Mouse (Mus musculus): ENCODE data around the gene Shisa8. TPM values are rescaled to one million over a fixed set of nuclear protein-coding genes. Genes with fewer than 3 reads are reported as not detected.
A peak's percentile ranks its signal among the peaks of the same experiment; 100 is the strongest.

The Shisa8 gene
- polyA plus RNA-seq, 1 experiment from 2014 or later = 0.10 TPM

- no peak overlapping the region for H3K4me2 ChIP-seq
- no peaks in the 10 kb centered on the region for H3K27me3 ChIP-seq
- peaks cover 99% of the 10 kb centered on the region for H3K36me3 ChIP-seq
- WGBS = 87% methylated on average over 4 of the region's 4 CpGs
- no peak for ATAC-seq (ENCODE audit: insufficient number of reproducible peaks, insufficient read depth, low FRiP score, low TSS enrichment, low read depth)
- H3K4me3 ChIP-seq (replicated peaks) = no peak overlapping the region
- H3K9me3 ChIP-seq = peaks cover 8% of the 10 kb centered on the region
- H3K4me1 ChIP-seq (replicated peaks) = no peaks in the 10 kb centered on the region
- H3K9ac ChIP-seq (replicated peaks) = no peak overlapping the region
- H3K27ac ChIP-seq = no peak overlapping the region
These were observed 25.2 kb downstream of the Shisa8 start for GRCm38 (mm10) chr15:82187401-82187800.

GRCm38 (mm10) chr15:82186931-82187330 is 25.7 kb downstream of the Shisa8 start:
- peaks cover 99% of the 10 kb centered on the region for H3K36me3 ChIP-seq
- no peak overlapping the region for H3K9ac ChIP-seq (replicated peaks)
- WGBS = 93% methylated on average over 5 of the region's 5 CpGs
- H3K27me3 ChIP-seq = no peaks in the 10 kb centered on the region
- no peak for ATAC-seq (ENCODE audit: insufficient number of reproducible peaks, insufficient read depth, low FRiP score, low TSS enrichment, low read depth)
- no peaks in the 10 kb centered on the region for H3K4me1 ChIP-seq (replicated peaks)
- no peak overlapping the region for H3K27ac ChIP-seq
- no peak overlapping the region for H3K4me2 ChIP-seq
- H3K4me3 ChIP-seq (replicated peaks) = no peak overlapping the region
- peaks cover 13% of the 10 kb centered on the region for H3K9me3 ChIP-seq

GRCm38 (mm10) chr15:82186131-82186530 is 26.5 kb downstream of the Shisa8 start:
- Histone ChIP-seq H3K27me3 (no peaks in the 10 kb centered on the region), H3K9me3 (peaks cover 17% of the 10 kb centered on the region), H3K27ac (no peak overlapping the region), H3K9ac (replicated peaks) (no peak overlapping the region), H3K36me3 (peaks cover 99% of the 10 kb centered on the region), H3K4me3 (replicated peaks) (no peak overlapping the region), H3K4me1 (replicated peaks) (no peaks in the 10 kb centered on the region), H3K4me2 (no peak overlapping the region)
- no peak for ATAC-seq (ENCODE audit: insufficient number of reproducible peaks, insufficient read depth, low FRiP score, low TSS enrichment, low read depth)
- WGBS = 86% methylated on average over 14 of the region's 14 CpGs

- H3K9me3 ChIP-seq = peaks cover 17% of the 10 kb centered on the region
- no peak overlapping the region for H3K4me3 ChIP-seq (replicated peaks)
- no peaks in the 10 kb centered on the region for H3K27me3 ChIP-seq
- H3K4me2 ChIP-seq = no peak overlapping the region
- H3K4me1 ChIP-seq (replicated peaks) = no peaks in the 10 kb centered on the region
- no peak overlapping the region for H3K9ac ChIP-seq (replicated peaks)
- H3K36me3 ChIP-seq = peaks cover 99% of the 10 kb centered on the region
- no peak for ATAC-seq (ENCODE audit: insufficient number of reproducible peaks, insufficient read depth, low FRiP score, low TSS enrichment, low read depth)
- H3K27ac ChIP-seq = no peak overlapping the region
- 89% methylated on average over 14 of the region's 14 CpGs for WGBS
These were observed 27.4 kb downstream of the Shisa8 start for GRCm38 (mm10) chr15:82185062-82185783.

GRCm38 (mm10) chr15:82184656-82185055 is 28.0 kb downstream of the Shisa8 start:
- ATAC-seq (ENCODE audit: insufficient number of reproducible peaks, insufficient read depth, low FRiP score, low TSS enrichment, low read depth) = no peak

GRCm38 (mm10) chr15:82184183-82184582 is 28.4 kb downstream of the Shisa8 start:
- no peak for ATAC-seq (ENCODE audit: insufficient number of reproducible peaks, insufficient read depth, low FRiP score, low TSS enrichment, low read depth)
- no peaks in the 10 kb centered on the region for H3K27me3 ChIP-seq
- no peak overlapping the region for H3K9ac ChIP-seq (replicated peaks)
- H3K4me2 ChIP-seq = no peak overlapping the region
- peaks cover 17% of the 10 kb centered on the region for H3K9me3 ChIP-seq
- no peak overlapping the region for H3K27ac ChIP-seq
- WGBS = 83% methylated on average over 7 of the region's 7 CpGs
- H3K4me1 ChIP-seq (replicated peaks) = no peaks in the 10 kb centered on the region
- H3K4me3 ChIP-seq (replicated peaks) = no peak overlapping the region
- H3K36me3 ChIP-seq = peaks cover 100% of the 10 kb centered on the region

More at GRCm38 (mm10) chr15:82184656-82185055, 28.0 kb downstream of the Shisa8 start:
- H3K27ac ChIP-seq = no peak overlapping the region
- peaks cover 17% of the 10 kb centered on the region for H3K9me3 ChIP-seq
- WGBS = 89% methylated on average over 10 of the region's 10 CpGs
- peaks cover 100% of the 10 kb centered on the region for H3K36me3 ChIP-seq
- no peaks in the 10 kb centered on the region for H3K4me1 ChIP-seq (replicated peaks)
- no peak overlapping the region for H3K4me3 ChIP-seq (replicated peaks)
- 0 out of 2 replicates have a peak overlapping the region, but pooled peaks have one; percentile 23 for H3K9ac ChIP-seq (replicated peaks)
- no peaks in the 10 kb centered on the region for H3K27me3 ChIP-seq
- no peak overlapping the region for H3K4me2 ChIP-seq

- H3K4me3 ChIP-seq (replicated peaks) = no peak overlapping the region
- H3K4me2 ChIP-seq = no peak overlapping the region
- peaks cover 100% of the 10 kb centered on the region for H3K36me3 ChIP-seq
- H3K27me3 ChIP-seq = no peaks in the 10 kb centered on the region
- 79% methylated on average over 10 of the region's 10 CpGs for WGBS
- H3K9me3 ChIP-seq = peaks cover 17% of the 10 kb centered on the region
- no peak for ATAC-seq (ENCODE audit: insufficient number of reproducible peaks, insufficient read depth, low FRiP score, low TSS enrichment, low read depth)
- no peak overlapping the region for H3K27ac ChIP-seq
- H3K9ac ChIP-seq (replicated peaks) = no peak overlapping the region
- H3K4me1 ChIP-seq (replicated peaks) = no peaks in the 10 kb centered on the region
These were observed 29.0 kb downstream of the Shisa8 start for GRCm38 (mm10) chr15:82183596-82183995.

GRCm38 (mm10) chr15:82182311-82182710 is 30.3 kb downstream of the Shisa8 start:
- Histone ChIP-seq H3K27ac (no peak overlapping the region), H3K9me3 (peaks cover 16% of the 10 kb centered on the region), H3K9ac (replicated peaks) (no peak overlapping the region), H3K4me2 (no peak overlapping the region), H3K4me3 (replicated peaks) (no peak overlapping the region), H3K27me3 (no peaks in the 10 kb centered on the region), H3K36me3 (peaks cover 100% of the 10 kb centered on the region), H3K4me1 (replicated peaks) (no peaks in the 10 kb centered on the region)
- ATAC-seq (ENCODE audit: insufficient number of reproducible peaks, insufficient read depth, low FRiP score, low TSS enrichment, low read depth) = no peak
- 100% methylated on average over 4 of the region's 4 CpGs for WGBS

- H3K27ac ChIP-seq = no peak overlapping the region
- H3K4me1 ChIP-seq (replicated peaks) = no peaks in the 10 kb centered on the region
- H3K9ac ChIP-seq (replicated peaks) = no peak overlapping the region
- no peak for ATAC-seq (ENCODE audit: insufficient number of reproducible peaks, insufficient read depth, low FRiP score, low TSS enrichment, low read depth)
- H3K4me3 ChIP-seq (replicated peaks) = no peak overlapping the region
- H3K9me3 ChIP-seq = peaks cover 9% of the 10 kb centered on the region
- no peak overlapping the region for H3K4me2 ChIP-seq
- H3K36me3 ChIP-seq = peaks cover 100% of the 10 kb centered on the region
- 98% methylated on average over 5 of the region's 5 CpGs for WGBS
- no peaks in the 10 kb centered on the region for H3K27me3 ChIP-seq
These were observed 31.5 kb downstream of the Shisa8 start for GRCm38 (mm10) chr15:82181131-82181530.

GRCm38 (mm10) chr15:82177743-82178290 is 34.8 kb downstream of the Shisa8 start:
- H3K4me1 ChIP-seq (replicated peaks) = no peaks in the 10 kb centered on the region
- no peak overlapping the region for H3K4me2 ChIP-seq
- ATAC-seq (ENCODE audit: insufficient number of reproducible peaks, insufficient read depth, low FRiP score, low TSS enrichment, low read depth) = no peak
- 81% methylated on average over 7 of the region's 7 CpGs for WGBS
- peaks cover 9% of the 10 kb centered on the region for H3K9me3 ChIP-seq
- no peak overlapping the region for H3K27ac ChIP-seq
- H3K27me3 ChIP-seq = no peaks in the 10 kb centered on the region
- no peak overlapping the region for H3K9ac ChIP-seq (replicated peaks)
- H3K36me3 ChIP-seq = peaks cover 97% of the 10 kb centered on the region
- H3K4me3 ChIP-seq (replicated peaks) = no peak overlapping the region

GRCm38 (mm10) chr15:82175091-82175490 is 37.5 kb downstream of the Shisa8 start:
- H3K36me3 ChIP-seq = peaks cover 97% of the 10 kb centered on the region
- no peak for ATAC-seq (ENCODE audit: insufficient number of reproducible peaks, insufficient read depth, low FRiP score, low TSS enrichment, low read depth)
- H3K27ac ChIP-seq = no peak overlapping the region

More at GRCm38 (mm10) chr15:82175091-82175490, 37.5 kb downstream of the Shisa8 start:
- Histone ChIP-seq H3K27me3 (no peaks in the 10 kb centered on the region), H3K4me3 (replicated peaks) (no peak overlapping the region), H3K9me3 (no peaks in the 10 kb centered on the region), H3K9ac (replicated peaks) (no peak overlapping the region), H3K4me2 (no peak overlapping the region), H3K4me1 (replicated peaks) (no peaks in the 10 kb centered on the region)
- 96% methylated on average over 9 of the region's 9 CpGs for WGBS
